Mouse (Mus musculus) layer of hippocampus, adult 6 months (tissue): ENCODE data around the gene Hpd. TPM values are rescaled to one million over a fixed set of nuclear protein-coding genes. Genes with fewer than 3 reads are reported as not detected.

Experiments
- long read RNA-seq, 2 experiments: library from polyadenylated mRNA; unstranded; transcript quantifications; one replicate each; pipeline ENCODE4 v2.0.0; 2019 to 2020
- polyA plus RNA-seq: library from polyadenylated mRNA; unstranded; fragments of <200 nt; fragmentation: Nextera tagmentation; gene quantifications from 2 replicates; pipeline ENCODE4 v1.2.3, GENCODE M21; 2021

The Hpd gene
- not detected in 2 replicates for polyA plus RNA-seq
- long read RNA-seq, experiment 1 = 0 reads
- long read RNA-seq, experiment 2 = 0 reads

DNA sequence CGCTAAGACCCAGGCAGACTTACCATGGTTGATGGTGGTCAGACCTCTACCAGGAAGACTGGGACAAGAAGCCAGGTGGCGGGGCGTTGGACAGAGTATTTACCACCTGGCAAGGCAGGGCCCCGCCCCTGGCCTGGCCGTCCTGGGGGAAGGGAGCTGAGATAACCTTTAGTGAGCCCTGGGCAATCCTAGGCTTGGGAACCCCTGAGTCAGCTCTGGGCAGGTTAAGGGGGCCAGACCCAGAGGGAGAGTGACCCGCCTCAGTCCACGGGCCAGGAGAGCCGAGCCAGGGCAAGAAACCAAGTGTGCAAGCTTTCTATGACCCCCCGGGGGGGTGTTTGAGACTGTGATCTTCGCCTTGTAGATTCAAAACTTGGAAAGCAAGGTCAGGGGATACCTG lies at the start of gene Hpd:
TSS of gene Hpd (minus strand) at position 77 of the 400 bp plus-strand sequence.

DNA sequence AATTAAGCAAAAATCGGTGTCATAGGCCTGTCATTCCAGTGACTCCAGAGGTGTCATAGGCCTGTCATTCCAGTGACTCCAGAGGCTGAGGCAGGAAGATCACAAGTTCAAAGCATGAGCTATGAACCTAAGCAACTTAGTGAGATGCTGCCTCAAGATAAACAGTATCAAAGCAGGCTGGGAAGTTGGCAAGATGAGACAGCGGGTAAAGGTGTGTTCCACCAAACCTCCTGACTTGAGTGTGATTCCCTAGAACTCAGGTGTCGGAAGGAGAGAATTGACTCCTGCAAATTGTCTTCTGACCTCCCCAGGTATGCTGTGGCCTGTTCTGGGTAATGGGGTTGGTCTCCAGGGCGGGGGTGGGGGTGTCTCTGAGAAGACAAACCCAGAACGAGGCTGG lies 13.2 kb downstream of the Hpd start, which contains the start of gene Psmd9:
TSS of gene Psmd9 (plus strand) at position 130 of the 400 bp plus-strand sequence.

DNA sequence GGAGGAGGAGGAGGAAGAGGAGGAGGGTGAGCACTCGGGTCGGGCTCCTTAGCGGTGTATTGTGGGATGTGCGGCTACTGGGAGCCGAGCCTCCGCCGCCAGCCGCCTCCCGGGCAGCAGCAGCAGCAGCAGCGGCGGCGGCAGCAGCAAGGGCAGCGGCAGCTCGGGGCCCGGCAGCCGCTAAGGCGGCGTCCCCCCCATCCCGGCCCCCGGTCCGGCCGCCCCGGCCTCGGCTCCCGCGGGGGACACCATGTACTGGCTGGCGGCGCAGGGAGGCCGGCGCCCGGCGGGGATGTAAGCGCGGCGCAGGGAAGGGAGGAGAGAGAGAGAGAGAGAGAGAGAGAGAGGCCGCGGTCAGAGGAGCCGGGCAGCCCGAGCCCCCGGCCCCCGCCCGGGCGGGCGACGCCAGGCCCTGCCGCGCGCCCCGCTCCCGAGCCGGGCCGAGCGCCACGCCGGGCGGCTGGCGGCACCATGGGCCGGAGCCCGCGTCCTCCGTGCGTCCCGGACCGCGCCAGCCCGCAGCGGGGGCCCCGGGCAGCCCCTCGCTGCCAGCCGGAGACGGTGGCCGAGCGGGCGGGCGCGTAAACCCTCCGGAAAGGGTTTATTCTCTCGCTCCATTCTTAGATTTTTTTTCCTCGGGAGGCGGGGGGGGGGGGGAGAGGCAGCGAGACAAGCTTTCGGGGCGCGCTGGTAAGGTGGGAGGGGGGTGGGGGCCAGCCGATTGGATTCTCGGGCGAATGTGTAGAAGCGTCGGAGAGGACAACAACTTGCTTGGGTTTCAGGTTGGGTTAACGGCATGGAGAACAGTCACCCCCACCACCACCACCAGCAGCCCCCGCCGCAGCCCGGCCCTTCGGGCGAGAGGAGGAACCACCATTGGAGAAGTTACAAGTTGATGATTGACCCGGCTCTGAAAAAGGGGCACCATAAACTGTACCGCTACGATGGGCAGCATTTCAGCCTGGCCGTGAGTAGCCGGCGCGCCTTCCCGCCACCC lies 40.1 kb downstream of the Hpd start, which contains the start of gene Setd1b:
TSS of gene Setd1b (plus strand) at position 33 of the 997 bp plus-strand sequence.

DNA sequence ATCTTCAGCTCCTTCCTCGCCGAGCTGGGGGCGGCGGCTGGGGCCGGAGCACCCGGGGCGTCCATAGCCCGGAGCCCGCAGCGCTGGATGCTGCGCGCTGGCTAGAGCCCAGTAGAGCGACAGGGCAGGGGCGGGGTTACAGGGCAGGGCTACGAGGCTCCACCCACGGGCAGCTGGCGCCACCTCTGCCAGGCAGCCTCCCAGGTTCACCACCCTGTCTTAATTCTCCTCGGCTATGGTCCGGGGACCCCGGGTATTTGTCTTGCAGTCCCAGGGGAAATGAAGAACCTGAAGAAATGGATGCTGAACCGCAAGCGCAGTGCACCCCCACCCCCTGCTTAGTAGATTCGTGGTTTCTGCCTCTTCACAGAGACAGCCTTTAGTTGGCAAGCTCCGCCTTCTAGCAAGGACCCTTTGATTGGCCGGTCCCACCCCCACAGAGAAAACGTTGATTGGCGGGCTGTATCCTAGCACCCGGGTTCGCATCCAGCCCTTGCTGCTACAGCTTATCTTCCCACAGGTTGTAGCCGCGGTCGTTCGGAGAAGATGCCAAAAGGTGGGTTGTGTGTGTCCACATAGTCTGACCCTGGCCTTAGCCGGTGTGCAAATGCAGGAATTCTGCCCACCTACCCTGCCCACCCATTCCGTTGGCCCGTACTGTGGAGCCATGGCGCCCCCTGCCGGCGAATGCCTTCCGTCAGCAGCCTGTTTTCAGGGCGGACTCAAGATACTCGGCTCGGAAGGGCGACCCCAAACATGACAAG lies 50.0 kb downstream of the Hpd start, which contains the start of gene Rhof:
TSS of gene Rhof (minus strand) at position 385 of the 764 bp plus-strand sequence.

Other genes with a start within 250 kb of the Hpd start
- gene Kdm2b, start 192.9 kb downstream of the Hpd start, polyA plus RNA-seq = 5.6 and 6.3 TPM in 2 replicates
- gene Orai1, start 167.7 kb downstream of the Hpd start, polyA plus RNA-seq = 3.6 and 4.5 TPM in 2 replicates
- 3.0 and 3.4 TPM in 2 replicates for gene Morn3, start 135.7 kb downstream of the Hpd start, polyA plus RNA-seq
- 6.7 and 6.8 TPM in 2 replicates for gene Tmem120b, start 114.3 kb downstream of the Hpd start, polyA plus RNA-seq
- gene Rhof, start 50.0 kb downstream of the Hpd start, polyA plus RNA-seq = 30.2 and 33.5 TPM in 2 replicates
- 2.7 and 3.4 TPM in 2 replicates for gene Setd1b, start 40.5 kb downstream of the Hpd start, polyA plus RNA-seq
- gene Psmd9, start 13.3 kb downstream of the Hpd start, polyA plus RNA-seq = 45.6 and 47.6 TPM in 2 replicates
- 0.54 and 0.68 TPM in 2 replicates for gene Wdr66, start 69.4 kb upstream of the Hpd start, polyA plus RNA-seq
- 13.1 and 13.8 TPM in 2 replicates for gene Bcl7a, start 161.1 kb upstream of the Hpd start, polyA plus RNA-seq
- 4.1 and 6.3 TPM in 2 replicates for gene Mlxip, start 212.1 kb upstream of the Hpd start, polyA plus RNA-seq